Mouse (Mus musculus) spleen, adult 18-20 months (tissue): ENCODE measurements around the gene Tbrg1.
A peak's percentile ranks its signal among the peaks of the same experiment; 100 is the strongest.

Source experiments
- DNase-seq, 2 experiments: peaks; one replicate each; pipeline ENCODE4 v3.0.0; 2022; ENCODE audit warnings: mixed read lengths in 2 of 2

The Tbrg1 gene

DNA sequence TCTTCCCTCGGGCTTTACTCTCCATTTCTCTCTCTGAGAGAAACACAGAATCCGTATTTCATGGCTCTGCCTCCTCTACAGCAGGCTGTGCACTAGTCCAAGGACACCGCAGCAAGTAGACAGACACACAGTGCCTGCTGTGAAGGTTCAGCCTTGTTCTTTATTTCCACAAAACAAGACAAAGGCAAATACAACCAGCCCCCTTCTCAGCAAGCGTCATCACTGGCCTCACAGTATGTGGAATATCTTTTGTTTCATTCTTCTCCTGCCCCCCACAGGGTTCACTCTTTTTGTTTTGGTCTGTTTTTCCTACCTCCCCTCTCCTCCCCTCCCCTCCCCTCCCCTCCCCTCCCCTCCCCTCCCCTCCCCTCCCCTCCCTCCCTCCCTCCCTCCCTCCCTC is 28.5 kb downstream of the Tbrg1 start:
- no peak for DNase-seq

GRCm38 (mm10) chr9:37627263-37627662 is 29.8 kb downstream of the Tbrg1 start:
- no peak for DNase-seq

GRCm38 (mm10) chr9:37626103-37626567 is 31.0 kb downstream of the Tbrg1 start:
- DNase-seq = no peak

DNA sequence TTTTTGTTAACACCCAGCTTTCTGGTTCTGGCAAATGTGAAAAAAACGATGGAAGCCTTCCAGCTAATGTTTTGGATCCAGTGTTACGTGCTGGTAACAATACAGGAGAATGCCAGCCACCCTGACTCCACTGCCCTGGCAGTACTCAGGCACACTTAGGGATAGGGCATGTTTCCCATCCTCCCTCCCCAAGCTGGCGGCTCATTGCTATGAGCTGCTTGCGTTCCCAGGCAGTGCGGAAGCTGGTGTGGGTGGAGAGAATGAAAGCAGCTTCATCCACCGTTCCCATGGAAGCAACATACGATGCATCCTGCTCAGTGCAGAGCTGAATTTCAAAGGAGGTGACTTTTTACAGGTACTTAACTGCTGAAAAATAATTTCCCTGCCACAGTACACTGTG is 31.5 kb downstream of the Tbrg1 start:
- no peak for DNase-seq

GRCm38 (mm10) chr9:37625129-37625528 is 32.0 kb downstream of the Tbrg1 start:
- DNase-seq = no peak

- DNase-seq = no peak
Measured at GRCm38 (mm10) chr9:37624502-37624901, 32.6 kb downstream of the Tbrg1 start.

GRCm38 (mm10) chr9:37623981-37624380 is 33.1 kb downstream of the Tbrg1 start:
- DNase-seq = no peak

DNA sequence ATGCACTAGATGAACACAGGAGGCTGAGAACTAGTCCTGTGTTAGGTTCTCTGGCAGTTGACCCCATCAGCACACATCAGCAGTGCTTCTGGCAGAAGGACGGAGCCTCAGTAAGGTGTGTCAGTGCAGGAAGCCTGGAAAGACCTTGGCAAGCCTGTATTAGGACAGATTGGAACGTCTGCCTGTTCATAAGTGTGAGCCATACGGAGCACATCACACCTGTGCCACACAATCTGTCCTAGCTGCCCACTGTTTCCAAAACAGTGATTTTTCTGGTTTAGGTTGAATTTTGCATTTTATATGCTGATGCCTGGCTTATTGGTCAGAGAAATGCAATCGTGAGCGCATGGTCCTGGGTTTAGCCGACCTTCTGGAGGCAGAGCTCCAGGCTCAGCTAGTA is 35.8 kb downstream of the Tbrg1 start:
- DNase-seq = no peak

GRCm38 (mm10) chr9:37616770-37617169 is 40.3 kb downstream of the Tbrg1 start:
- DNase-seq = peak in 1 of 2 experiments; percentile 27

DNA sequence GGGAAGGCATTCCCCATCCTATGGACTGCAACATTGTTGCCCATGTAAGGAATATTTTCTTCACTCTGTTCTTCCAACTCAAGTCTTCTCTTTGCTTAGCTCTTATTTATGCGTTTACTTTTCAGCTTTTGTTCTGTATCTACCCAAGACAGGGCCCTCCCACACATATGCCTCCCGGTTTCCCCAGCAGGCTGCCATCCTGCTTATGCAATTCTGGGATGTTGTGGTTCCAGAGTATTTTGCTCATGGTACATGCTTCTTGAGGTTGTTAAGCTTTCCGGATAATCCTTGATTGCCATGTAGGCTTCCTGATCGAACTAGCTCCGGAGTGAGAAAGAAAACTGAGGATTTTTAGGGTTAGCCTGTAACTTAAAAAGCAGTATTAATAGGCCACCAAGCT is 41.9 kb downstream of the Tbrg1 start:
- no peak for DNase-seq

GRCm38 (mm10) chr9:37614316-37614715 is 42.8 kb downstream of the Tbrg1 start:
- no peak for DNase-seq

DNA sequence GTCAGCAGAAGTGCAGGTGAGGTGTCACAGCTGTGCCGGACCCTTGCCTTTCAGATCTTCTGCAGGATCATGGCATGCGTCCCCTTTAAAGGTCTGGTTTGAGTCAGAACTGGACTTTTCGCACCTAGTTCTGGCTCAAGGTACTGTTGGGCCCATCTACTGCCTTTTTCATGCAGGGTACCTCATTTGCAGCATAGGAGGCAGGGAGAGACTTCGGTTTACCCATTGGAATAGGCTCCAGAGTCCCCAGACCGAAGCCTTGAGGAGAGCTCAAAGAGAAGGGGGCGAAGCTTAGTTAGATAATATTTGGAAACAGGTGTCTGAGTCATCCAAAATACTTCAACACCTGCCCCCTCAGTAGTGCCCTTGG is 43.2 kb downstream of the Tbrg1 start:
- no peak for DNase-seq

DNA sequence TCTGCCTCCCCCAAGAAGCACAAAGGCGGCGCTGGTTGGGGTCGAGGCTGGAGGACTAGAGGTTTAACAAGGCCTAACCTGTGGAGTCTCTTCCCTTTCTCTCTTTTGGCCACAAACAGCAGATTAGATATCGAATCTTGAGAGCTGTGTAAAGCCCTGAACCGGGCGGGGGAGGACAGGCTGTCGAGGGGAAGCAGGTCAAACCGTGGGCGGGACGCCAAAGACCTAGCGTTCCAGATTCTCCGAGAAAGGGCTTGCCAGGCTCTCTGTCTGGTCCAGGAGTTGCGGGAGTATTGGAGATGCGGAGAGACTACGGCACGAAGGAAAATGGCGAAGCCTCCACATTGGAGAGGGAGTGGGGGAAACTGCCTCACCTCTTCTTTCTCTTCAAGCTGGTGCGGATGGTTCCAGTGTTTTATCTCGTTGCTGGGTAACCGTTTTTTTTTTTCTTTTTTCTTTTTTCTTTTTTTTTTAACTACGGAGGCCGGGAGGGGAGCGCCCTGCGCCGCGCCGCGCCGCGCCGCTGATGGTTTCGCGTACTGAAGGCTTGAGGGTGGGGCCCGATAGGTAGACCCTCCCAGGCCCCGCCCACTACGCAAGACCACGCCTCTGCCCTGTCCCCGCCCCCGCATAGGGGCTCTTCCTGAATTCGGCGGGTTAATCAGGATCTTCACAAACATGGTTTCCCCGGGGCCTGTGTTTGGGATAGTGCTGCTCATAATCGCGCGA is 43.8 kb downstream of the Tbrg1 start, which contains the start of gene Spa17:
Spa17 (minus strand) TSS at position 541 of the 729 bp plus-strand sequence.
- DNase-seq = peak; percentile 86 to 91

GRCm38 (mm10) chr9:37609558-37609957 is 47.6 kb downstream of the Tbrg1 start:
- no peak for DNase-seq

GRCm38 (mm10) chr9:37605089-37605488 is 52.0 kb downstream of the Tbrg1 start:
- DNase-seq = no peak

DNA sequence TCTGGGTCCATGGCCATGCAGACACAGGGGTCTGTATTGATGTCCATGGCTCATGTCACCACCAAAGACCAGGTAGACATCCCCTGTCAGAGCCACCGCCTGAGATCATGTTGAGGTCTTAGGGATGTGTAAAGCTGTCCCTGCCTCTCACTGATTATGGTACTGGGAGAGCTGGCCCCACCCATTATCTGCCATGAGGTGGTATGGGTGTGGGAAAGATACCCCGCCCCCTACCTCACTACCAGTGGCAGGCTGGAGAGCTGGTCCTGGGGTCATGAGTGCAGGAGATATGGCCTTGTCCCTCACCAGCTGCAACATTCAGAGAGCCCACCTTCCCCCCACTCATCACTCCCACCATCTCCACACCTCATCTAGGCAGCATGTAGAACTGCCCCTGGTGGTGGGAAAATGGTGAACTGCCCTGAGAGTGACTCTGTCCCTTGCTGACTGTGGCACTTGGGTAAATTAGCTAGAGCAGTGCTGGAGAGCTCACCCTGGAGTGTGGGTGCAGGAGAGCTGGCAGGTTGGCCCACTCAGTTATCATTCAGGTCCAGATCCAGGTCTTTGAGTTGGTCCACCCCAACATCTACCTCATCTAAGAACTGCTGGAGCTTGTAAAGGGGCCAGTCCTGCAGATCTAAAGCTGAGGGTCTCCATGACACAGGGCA is 56.4 kb downstream of the Tbrg1 start:
- no peak for DNase-seq
